Mouse (Mus musculus): ENCODE results near the gene Otc. TPM values are rescaled to one million over a fixed set of nuclear protein-coding genes. Genes with fewer than 3 reads are reported as not detected.

Gene Otc
- polyA plus RNA-seq, 1 experiment from 2014 or later: not detected

DNA sequence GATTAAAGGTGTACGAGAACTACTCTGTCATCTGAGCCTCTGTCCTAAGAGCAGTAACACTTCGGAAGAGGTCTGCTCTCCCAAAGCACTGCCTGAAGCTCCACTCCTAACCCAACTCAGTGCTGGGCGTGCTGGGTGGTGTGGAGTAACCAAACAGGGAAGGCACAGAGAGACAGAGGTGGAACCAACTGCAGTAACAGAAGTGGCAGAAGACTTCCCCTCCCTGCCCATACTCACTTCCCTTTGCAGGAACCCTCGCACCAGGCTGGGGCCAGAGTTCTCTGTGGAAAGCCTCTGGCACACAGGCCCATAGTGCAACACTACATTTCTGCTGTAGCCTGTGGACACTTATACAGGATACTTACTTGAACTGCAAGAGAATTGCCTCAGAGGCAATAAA is 66.1 kb downstream of the Otc start:
- Histone ChIP-seq H3K36me3 (ENCODE audit: inconsistent target) (no peaks in the 10 kb centered on the region), H3K79me2 (ENCODE audit: inconsistent target) (no peaks in the 10 kb centered on the region), H3K27ac (no peak overlapping the region), H3K4me3 (ENCODE audit: inconsistent target) (no peak overlapping the region)
- 54% methylated on average over 4 of the region's 4 CpGs for WGBS (ENCODE audit: missing documents)

DNA sequence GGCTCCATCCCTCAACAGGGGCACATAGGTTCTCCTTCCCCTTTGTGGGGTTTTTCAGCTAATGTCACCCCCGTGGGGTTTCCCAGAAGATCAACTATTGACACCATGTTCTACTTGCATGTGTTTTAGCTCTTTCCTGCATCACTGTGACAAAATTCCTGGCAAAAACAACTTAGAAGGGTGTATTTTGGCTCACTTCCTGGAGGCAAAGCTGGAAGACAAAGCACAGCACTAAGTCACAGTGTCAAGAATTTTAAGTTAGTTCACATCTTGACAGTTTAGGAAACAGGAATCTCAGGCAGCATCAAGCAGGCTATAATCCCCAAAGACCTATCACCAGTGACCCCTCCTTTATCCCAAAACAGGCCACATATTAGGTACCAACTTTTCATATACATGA is 78.1 kb downstream of the Otc start:
- H3K36me3 ChIP-seq (ENCODE audit: inconsistent target): no peaks in the 10 kb centered on the region
- no peak overlapping the region for H3K4me3 ChIP-seq (ENCODE audit: inconsistent target)
- H3K79me2 ChIP-seq (ENCODE audit: inconsistent target): no peaks in the 10 kb centered on the region
- H3K27ac ChIP-seq: no peak overlapping the region
- 67% methylated on average over 1 of the region's 1 CpGs for WGBS (ENCODE audit: missing documents)

DNA sequence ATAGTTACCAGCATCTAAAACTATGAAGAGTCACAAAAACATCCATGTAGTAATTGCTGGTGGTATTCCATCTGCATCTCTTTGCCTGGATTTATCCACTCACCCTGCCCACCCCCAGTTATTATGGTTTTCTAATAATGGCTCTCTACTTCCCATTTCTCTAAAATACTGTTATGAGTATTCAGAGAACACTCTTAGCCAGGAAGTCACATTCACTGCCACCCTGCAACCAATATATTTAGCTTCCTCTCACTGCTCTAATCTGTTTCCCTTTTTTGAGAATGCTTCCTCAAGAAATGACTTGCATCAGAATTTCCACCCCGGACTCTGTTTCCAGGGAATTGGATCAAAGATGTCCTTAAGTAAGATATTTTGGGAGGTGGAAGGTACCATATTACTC is 79.6 kb downstream of the Otc start:
- Histone ChIP-seq H3K36me3 (ENCODE audit: inconsistent target) (no peaks in the 10 kb centered on the region), H3K4me3 (ENCODE audit: inconsistent target) (no peak overlapping the region), H3K79me2 (ENCODE audit: inconsistent target) (no peaks in the 10 kb centered on the region), H3K27ac (no peak overlapping the region)
- WGBS (ENCODE audit: missing documents): 36% methylated on average over 1 of the region's 1 CpGs

DNA sequence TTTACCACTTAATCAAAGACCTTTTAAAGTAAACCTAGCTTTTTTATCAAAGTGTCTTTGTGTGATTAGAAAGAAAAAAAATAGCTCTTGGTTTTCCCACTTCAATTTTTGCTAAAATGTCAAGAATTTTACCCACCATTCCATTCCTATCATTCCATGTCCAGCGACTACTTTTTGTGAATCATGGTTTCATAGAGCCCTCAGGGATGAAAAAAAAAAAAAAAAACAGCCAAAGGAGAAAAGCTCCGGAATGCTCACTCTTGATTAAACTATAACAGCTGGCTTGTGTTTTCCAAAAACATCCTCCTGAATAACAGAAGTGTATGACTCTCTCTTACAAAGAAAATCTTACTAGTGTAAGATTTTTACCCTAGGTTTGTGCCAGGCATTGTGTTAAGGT is 84.7 kb downstream of the Otc start:
- H3K4me3 ChIP-seq (ENCODE audit: inconsistent target): no peak overlapping the region
- no peak overlapping the region for H3K27ac ChIP-seq
- no peaks in the 10 kb centered on the region for H3K79me2 ChIP-seq (ENCODE audit: inconsistent target)
- 72% methylated on average over 2 of the region's 2 CpGs for WGBS (ENCODE audit: missing documents)
- no peaks in the 10 kb centered on the region for H3K36me3 ChIP-seq (ENCODE audit: inconsistent target)

DNA sequence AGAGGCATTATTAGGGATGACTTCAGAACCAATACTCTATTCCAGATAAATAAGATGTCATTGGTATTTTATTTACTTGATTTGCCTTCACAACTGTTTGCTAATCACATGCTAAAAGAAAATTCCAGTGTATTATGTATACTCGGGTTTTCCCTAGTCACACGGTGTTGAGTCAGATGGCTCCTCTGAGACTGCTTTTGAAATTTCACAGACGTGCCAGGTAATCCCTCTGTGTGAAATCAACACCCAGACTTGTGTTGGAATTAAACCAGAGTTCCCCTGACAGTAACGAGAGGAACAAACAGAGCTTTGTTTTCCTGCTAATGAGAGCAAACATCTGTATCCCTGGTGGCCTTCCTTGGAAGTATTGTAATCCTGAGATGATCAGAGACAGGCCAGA is 103.8 kb downstream of the Otc start:
- Histone ChIP-seq H3K79me2 (ENCODE audit: inconsistent target) (no peaks in the 10 kb centered on the region), H3K36me3 (ENCODE audit: inconsistent target) (no peaks in the 10 kb centered on the region), H3K4me3 (ENCODE audit: inconsistent target) (no peak overlapping the region), H3K27ac (no peak overlapping the region)
- WGBS (ENCODE audit: missing documents): 70% methylated on average over 4 of the region's 4 CpGs

Other genes with a start within 250 kb of the Otc start
- gene Srpx, start 134.6 kb upstream of the Otc start, polyA plus RNA-seq (2018): not detected in 3 replicates
- gene Rpgr, start 35.4 kb upstream of the Otc start, polyA plus RNA-seq (2018): 2.0 to 3.0 TPM (median 2.2 TPM) in 3 replicates
- gene Tspan7, start 232.9 kb downstream of the Otc start, polyA plus RNA-seq (2018): 0.33 to 1.8 TPM (median 0.93 TPM) in 3 replicates

Measured in macrophage (primary cell).